Mouse (Mus musculus): ENCODE measurements at regions not wholly inside any gene's neighbourhood (a gene's known extent, or its start where the extent isn't known, plus 50 kb on each side); places are given as distances from the start of the nearest gene placed in this dataset.

GRCm38 (mm10) chr4:142334084-142334483, 94.9 kb upstream of the Kazn start:
- DNase-seq (ENCODE audit: low spot score) (no peak), ATAC-seq (ENCODE audit: low FRiP score, low read depth) (no peak)
- TF ChIP-seq POLR2A (IDR thresholded peaks at IDR 0.05; ENCODE audit: borderline replicate concordance, extremely low read depth, insufficient read depth, insufficient read length), result no peak
- H3K4me3 ChIP-seq (replicated peaks; ENCODE audit: low read length), result no peak overlapping the region
- no peaks in the 10 kb centered on the region for H3K27me3 ChIP-seq (ENCODE audit: control insufficient read depth, insufficient read depth, low read length)
- no peak overlapping the region for H3K4me2 ChIP-seq (replicated peaks; ENCODE audit: low read depth, low read length, severe bottlenecking)
- H3K9ac ChIP-seq (ENCODE audit: low read depth, low read length, severe bottlenecking), result no peak overlapping the region
- H3K27ac ChIP-seq (replicated peaks; ENCODE audit: low read depth, low read length), result no peak overlapping the region
- 79% methylated on average over 7 of the region's 7 CpGs for WGBS
- H3K36me3 ChIP-seq (ENCODE audit: control insufficient read depth, insufficient read depth, low read length), result no peaks in the 10 kb centered on the region
- peaks cover 2% of the 10 kb centered on the region; the same call in 1 of the 2 replicates for H3K9me3 ChIP-seq (ENCODE audit: control insufficient read depth, low read length)
- no peaks in the 10 kb centered on the region for H3K4me1 ChIP-seq (ENCODE audit: control insufficient read depth, insufficient read depth, low read length)

DNA sequence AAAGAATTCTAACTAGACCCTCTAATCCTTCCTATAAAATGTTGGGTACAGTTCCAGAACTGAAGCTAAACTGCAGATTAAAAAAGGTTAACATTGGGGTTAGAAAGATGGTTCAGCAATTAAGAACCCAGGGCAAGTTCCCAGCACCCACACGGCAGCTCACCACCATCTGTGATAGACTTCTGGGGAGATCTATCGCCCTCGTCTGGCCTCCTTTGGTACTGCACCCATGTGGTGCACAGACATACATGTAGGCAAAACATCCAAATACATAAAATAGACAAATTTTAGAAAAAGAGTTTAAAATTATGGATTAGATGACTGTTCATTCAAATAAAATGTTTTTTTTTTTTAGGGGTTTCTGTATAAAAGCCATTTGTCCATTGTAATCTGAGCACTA, 91.4 kb upstream of the Kazn start:
- no peaks in the 10 kb centered on the region for H3K27me3 ChIP-seq (ENCODE audit: control insufficient read depth, insufficient read depth, low read length)
- no peak for DNase-seq (ENCODE audit: low spot score)
- TF ChIP-seq POLR2A (IDR thresholded peaks at IDR 0.05; ENCODE audit: borderline replicate concordance, extremely low read depth, insufficient read depth, insufficient read length), result no peak
- no peak overlapping the region for H3K9ac ChIP-seq (ENCODE audit: low read depth, low read length, severe bottlenecking)
- ATAC-seq (ENCODE audit: low FRiP score, low read depth), result no peak
- WGBS, result 86% methylated on average over 3 of the region's 3 CpGs
- H3K36me3 ChIP-seq (ENCODE audit: control insufficient read depth, insufficient read depth, low read length), result no peaks in the 10 kb centered on the region
- no peak overlapping the region for H3K4me2 ChIP-seq (replicated peaks; ENCODE audit: low read depth, low read length, severe bottlenecking)
- no peak overlapping the region for H3K4me3 ChIP-seq (replicated peaks; ENCODE audit: low read length)
- H3K4me1 ChIP-seq (ENCODE audit: control insufficient read depth, insufficient read depth, low read length), result peaks cover 10% of the 10 kb centered on the region
- peaks cover 2% of the 10 kb centered on the region; the same call in 1 of the 2 replicates for H3K9me3 ChIP-seq (ENCODE audit: control insufficient read depth, low read length)
- H3K27ac ChIP-seq (replicated peaks; ENCODE audit: low read depth, low read length), result no peak overlapping the region

GRCm38 (mm10) chr4:142329600-142329999, 90.4 kb upstream of the Kazn start:
- no peaks in the 10 kb centered on the region for H3K27me3 ChIP-seq (ENCODE audit: control insufficient read depth, insufficient read depth, low read length)
- H3K4me3 ChIP-seq (replicated peaks; ENCODE audit: low read length), result no peak overlapping the region
- 91% methylated on average over 2 of the region's 2 CpGs for WGBS
- H3K27ac ChIP-seq (replicated peaks; ENCODE audit: low read depth, low read length), result no peak overlapping the region
- no peak overlapping the region for H3K9ac ChIP-seq (ENCODE audit: low read depth, low read length, severe bottlenecking)
- H3K36me3 ChIP-seq (ENCODE audit: control insufficient read depth, insufficient read depth, low read length), result no peaks in the 10 kb centered on the region
- H3K4me2 ChIP-seq (replicated peaks; ENCODE audit: low read depth, low read length, severe bottlenecking), result no peak overlapping the region
- TF ChIP-seq POLR2A (IDR thresholded peaks at IDR 0.05; ENCODE audit: borderline replicate concordance, extremely low read depth, insufficient read depth, insufficient read length), result no peak
- ATAC-seq (ENCODE audit: low FRiP score, low read depth) (no peak), DNase-seq (ENCODE audit: low spot score) (no peak)
- H3K4me1 ChIP-seq (ENCODE audit: control insufficient read depth, insufficient read depth, low read length), result peaks cover 19% of the 10 kb centered on the region
- H3K9me3 ChIP-seq (ENCODE audit: control insufficient read depth, low read length), result peaks cover 2% of the 10 kb centered on the region; the same call in 1 of the 2 replicates

- TF ChIP-seq POLR2A (IDR thresholded peaks at IDR 0.05; ENCODE audit: borderline replicate concordance, extremely low read depth, insufficient read depth, insufficient read length), result no peak
- peaks cover 29% of the 10 kb centered on the region for H3K4me1 ChIP-seq (ENCODE audit: control insufficient read depth, insufficient read depth, low read length)
- H3K4me2 ChIP-seq (replicated peaks; ENCODE audit: low read depth, low read length, severe bottlenecking), result no peak overlapping the region
- no peaks in the 10 kb centered on the region for H3K27me3 ChIP-seq (ENCODE audit: control insufficient read depth, insufficient read depth, low read length)
- peaks cover 2% of the 10 kb centered on the region; the same call in 1 of the 2 replicates for H3K9me3 ChIP-seq (ENCODE audit: control insufficient read depth, low read length)
- ATAC-seq (ENCODE audit: low FRiP score, low read depth) (no peak), DNase-seq (ENCODE audit: low spot score) (peak; percentile 14)
- no peak overlapping the region for H3K4me3 ChIP-seq (replicated peaks; ENCODE audit: low read length)
- WGBS, result 65% methylated on average over 5 of the region's 5 CpGs
- no peaks in the 10 kb centered on the region for H3K36me3 ChIP-seq (ENCODE audit: control insufficient read depth, insufficient read depth, low read length)
- H3K27ac ChIP-seq (replicated peaks; ENCODE audit: low read depth, low read length), result no peak overlapping the region
- no peak overlapping the region for H3K9ac ChIP-seq (ENCODE audit: low read depth, low read length, severe bottlenecking)
Measured at GRCm38 (mm10) chr4:142326511-142326910, 87.3 kb upstream of the Kazn start.

GRCm38 (mm10) chr4:142321209-142321863, 82.1 kb upstream of the Kazn start:
- H3K36me3 ChIP-seq (ENCODE audit: control insufficient read depth, insufficient read depth, low read length), result no peaks in the 10 kb centered on the region
- DNase-seq (ENCODE audit: low spot score) (peak; percentile 78), ATAC-seq (ENCODE audit: low FRiP score, low read depth) (peak; percentile 78)
- peaks cover 31% of the 10 kb centered on the region for H3K4me1 ChIP-seq (ENCODE audit: control insufficient read depth, insufficient read depth, low read length)
- WGBS, result 16% methylated on average over 14 of the region's 14 CpGs
- no peaks in the 10 kb centered on the region for H3K9me3 ChIP-seq (ENCODE audit: control insufficient read depth, low read length)
- no peak overlapping the region for H3K9ac ChIP-seq (ENCODE audit: low read depth, low read length, severe bottlenecking)
- no peaks in the 10 kb centered on the region for H3K27me3 ChIP-seq (ENCODE audit: control insufficient read depth, insufficient read depth, low read length)
- no peak for TF ChIP-seq POLR2A (IDR thresholded peaks at IDR 0.05; ENCODE audit: borderline replicate concordance, extremely low read depth, insufficient read depth, insufficient read length)
- no peak overlapping the region for H3K4me2 ChIP-seq (replicated peaks; ENCODE audit: low read depth, low read length, severe bottlenecking)
- H3K4me3 ChIP-seq (replicated peaks; ENCODE audit: low read length), result no peak overlapping the region
- peak overlapping the region; percentile 55 for H3K27ac ChIP-seq (replicated peaks; ENCODE audit: low read depth, low read length)
